Mouse (Mus musculus): Measurements from ENCODE around the gene Mrpl3. TPM values are rescaled to one million over a fixed set of nuclear protein-coding genes. Genes with fewer than 3 reads are reported as not detected.

Mrpl3 gene
- 109 and 123 TPM in 2 replicates for polyA plus RNA-seq (2016; fragmentation: Nextera tagmentation; extraction: Ambion mirVana)

DNA sequence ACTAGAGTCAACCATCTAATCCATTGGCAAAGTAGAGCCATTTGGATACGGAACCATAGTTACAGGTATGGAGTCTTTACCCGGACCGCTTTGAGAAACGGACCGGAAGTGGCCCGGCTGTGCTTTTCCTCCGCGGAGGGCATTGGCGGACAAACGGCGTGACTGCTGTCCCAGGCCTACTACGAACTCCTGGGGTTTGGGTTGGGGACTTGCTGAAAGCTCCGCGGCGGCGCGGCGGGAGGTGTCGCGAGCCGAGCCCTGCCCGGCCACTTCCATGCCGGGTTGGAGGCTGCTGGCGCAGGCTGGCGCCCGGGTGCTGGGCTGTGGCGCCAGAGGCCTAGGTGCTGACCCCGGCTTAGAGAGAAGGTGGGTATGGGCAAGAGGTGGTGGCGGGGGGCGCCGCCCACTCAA lies at the start of gene Mrpl3:
Gene Mrpl3 (plus strand): TSS at position 93 of the 411 bp plus-strand sequence.
- H3K4me3 ChIP-seq: peak within 1 kb of the TSS; percentile 84
- H3K36me3 ChIP-seq: peaks cover 35% of the 10 kb centered on the region
- DNase-seq (ENCODE audit: low spot score): peak; percentile 93
- H3K4me1 ChIP-seq: peaks cover 6% of the 10 kb centered on the region; the same call in 1 of the 2 replicates
- no peaks in the 10 kb centered on the region for H3K9me3 ChIP-seq (replicated peaks)
- H3K27ac ChIP-seq: peak within 1 kb of the TSS; percentile 94
- WGBS: under 1% methylated on average over 31 of the region's 31 CpGs
- no peaks in the 10 kb centered on the region for H3K27me3 ChIP-seq (ENCODE audit: low read depth, poor library complexity, severe bottlenecking)

DNA sequence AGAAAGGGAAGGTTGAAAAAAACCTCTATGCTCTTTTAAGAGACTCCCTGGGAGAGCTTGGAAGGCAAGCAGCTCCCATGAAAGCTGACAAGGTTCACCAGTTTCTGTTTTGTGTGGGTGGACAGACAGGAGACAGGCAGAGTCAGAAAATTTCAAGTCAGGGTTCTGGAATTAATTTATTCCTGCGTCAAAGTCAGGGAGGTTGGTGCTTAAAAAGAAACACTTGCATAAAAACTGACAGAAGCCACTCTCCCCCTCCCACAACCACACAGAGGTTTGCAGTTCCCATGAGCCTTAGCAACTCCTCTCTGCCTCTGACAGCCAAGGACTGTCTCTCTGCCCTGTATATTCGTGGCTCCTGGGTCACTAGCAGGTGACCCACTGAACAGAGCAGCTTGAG lies 42.3 kb upstream of the Mrpl3 start:
- no peak overlapping the region for H3K27ac ChIP-seq
- 0 out of 2 replicates have a peak, but pooled peaks cover 3% of the 10 kb centered on the region for H3K4me1 ChIP-seq
- no peak for DNase-seq (ENCODE audit: low spot score)
- no peaks in the 10 kb centered on the region for H3K36me3 ChIP-seq
- no peak overlapping the region for H3K4me3 ChIP-seq
- 42% methylated on average over 2 of the region's 2 CpGs for WGBS
- no peaks in the 10 kb centered on the region for H3K9me3 ChIP-seq (replicated peaks)
- H3K27me3 ChIP-seq (ENCODE audit: low read depth, poor library complexity, severe bottlenecking): no peaks in the 10 kb centered on the region

DNA sequence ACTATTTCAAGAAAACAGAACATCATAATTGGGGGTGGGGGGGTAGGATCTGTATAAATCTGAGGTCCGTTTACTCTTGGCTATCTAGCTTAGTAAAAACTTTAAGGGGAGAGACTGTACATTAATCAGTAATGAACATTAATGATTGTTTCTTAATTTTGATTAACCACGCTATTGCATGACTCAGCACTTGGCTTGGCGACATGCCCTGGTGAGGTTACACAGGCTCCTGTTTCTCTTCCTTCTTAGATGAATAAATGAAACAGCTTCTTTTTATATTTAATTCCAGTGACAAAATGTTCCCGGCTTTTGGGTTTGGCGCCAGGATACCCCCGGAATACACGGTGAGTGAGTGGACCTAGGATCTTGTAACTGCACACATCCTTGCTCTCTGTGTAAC lies 34.9 kb upstream of the Mrpl3 start:
- Histone ChIP-seq H3K4me1 (no peaks in the 10 kb centered on the region), H3K27me3 (ENCODE audit: low read depth, poor library complexity, severe bottlenecking) (no peaks in the 10 kb centered on the region), H3K27ac (no peak overlapping the region), H3K36me3 (no peaks in the 10 kb centered on the region), H3K4me3 (no peak overlapping the region), H3K9me3 (replicated peaks) (no peaks in the 10 kb centered on the region)
- DNase-seq (ENCODE audit: low spot score): no peak
- 97% methylated on average over 7 of the region's 7 CpGs for WGBS

DNA sequence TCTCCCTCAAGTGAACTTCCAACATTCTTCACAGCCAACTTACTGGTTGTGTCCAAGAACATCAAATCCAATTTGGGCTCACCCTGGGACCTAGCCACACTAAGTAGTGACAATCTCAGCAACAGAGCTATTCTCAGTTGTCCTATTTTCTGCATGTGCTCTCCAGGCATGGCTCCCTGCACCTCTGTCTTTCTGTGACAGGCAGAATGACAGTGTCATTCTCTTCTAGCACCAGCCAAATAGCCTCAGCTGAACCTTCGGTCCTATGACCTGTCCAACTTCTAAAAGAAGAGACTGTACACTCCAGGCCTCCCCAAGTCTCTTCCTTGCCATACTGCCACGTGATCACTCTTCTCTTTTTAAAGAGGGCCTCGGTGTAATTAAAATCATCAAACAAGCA lies 24.7 kb upstream of the Mrpl3 start:
- Histone ChIP-seq H3K27me3 (ENCODE audit: low read depth, poor library complexity, severe bottlenecking) (no peaks in the 10 kb centered on the region), H3K9me3 (replicated peaks) (no peaks in the 10 kb centered on the region), H3K4me3 (no peak overlapping the region), H3K36me3 (no peaks in the 10 kb centered on the region), H3K4me1 (no peaks in the 10 kb centered on the region), H3K27ac (no peak overlapping the region)
- no peak for DNase-seq (ENCODE audit: low spot score)
- 77% methylated on average over 3 of the region's 3 CpGs for WGBS

DNA sequence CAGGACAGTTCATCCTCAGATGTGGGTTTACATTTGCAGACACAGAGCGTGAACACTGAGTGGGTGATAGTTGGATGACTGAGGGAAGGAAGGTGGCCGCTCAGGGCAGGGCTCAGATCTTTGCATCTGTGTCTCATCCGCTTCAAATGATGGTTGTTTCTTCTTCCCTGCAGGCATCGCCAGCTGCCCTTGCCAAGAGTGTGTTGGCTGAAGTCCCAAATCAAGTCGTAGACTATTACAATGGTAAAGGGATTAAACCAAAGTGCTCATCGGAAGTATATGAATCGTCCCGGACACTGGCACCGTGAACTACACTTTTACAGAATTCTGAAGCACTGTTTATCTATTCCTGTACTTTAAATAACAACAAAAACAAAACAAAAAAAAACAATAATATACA lies 20.5 kb upstream of the Mrpl3 start:
- no peaks in the 10 kb centered on the region for H3K4me1 ChIP-seq
- WGBS: 91% methylated on average over 9 of the region's 9 CpGs
- no peaks in the 10 kb centered on the region for H3K36me3 ChIP-seq
- H3K27ac ChIP-seq: no peak overlapping the region
- H3K4me3 ChIP-seq: no peak overlapping the region
- DNase-seq (ENCODE audit: low spot score): no peak
- H3K9me3 ChIP-seq (replicated peaks): no peaks in the 10 kb centered on the region
- no peaks in the 10 kb centered on the region for H3K27me3 ChIP-seq (ENCODE audit: low read depth, poor library complexity, severe bottlenecking)

DNA sequence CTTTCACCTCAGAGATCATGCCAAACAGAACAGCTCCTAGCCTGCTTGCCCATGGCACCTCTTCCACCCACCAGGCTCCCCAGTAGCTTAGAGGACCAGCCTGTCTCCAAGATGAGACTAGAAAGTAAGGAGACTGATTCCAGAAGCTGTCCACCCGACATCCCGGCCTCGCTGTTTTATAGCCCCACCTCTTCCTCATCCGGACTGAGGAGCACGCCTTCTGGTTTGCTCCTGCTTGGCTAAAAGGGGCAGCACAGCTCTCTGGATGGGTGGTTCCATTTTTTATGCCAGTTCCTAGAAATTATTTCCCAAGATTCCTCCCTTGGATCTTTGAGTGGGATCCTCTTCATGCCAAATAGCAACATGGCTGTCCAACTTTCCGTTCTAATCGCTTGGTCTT lies 19.4 kb upstream of the Mrpl3 start:
- Histone ChIP-seq H3K4me3 (no peak overlapping the region), H3K36me3 (no peaks in the 10 kb centered on the region), H3K4me1 (no peaks in the 10 kb centered on the region), H3K27me3 (ENCODE audit: low read depth, poor library complexity, severe bottlenecking) (no peaks in the 10 kb centered on the region), H3K27ac (no peak overlapping the region), H3K9me3 (replicated peaks) (no peaks in the 10 kb centered on the region)
- DNase-seq (ENCODE audit: low spot score): no peak
- 85% methylated on average over 7 of the region's 7 CpGs for WGBS

DNA sequence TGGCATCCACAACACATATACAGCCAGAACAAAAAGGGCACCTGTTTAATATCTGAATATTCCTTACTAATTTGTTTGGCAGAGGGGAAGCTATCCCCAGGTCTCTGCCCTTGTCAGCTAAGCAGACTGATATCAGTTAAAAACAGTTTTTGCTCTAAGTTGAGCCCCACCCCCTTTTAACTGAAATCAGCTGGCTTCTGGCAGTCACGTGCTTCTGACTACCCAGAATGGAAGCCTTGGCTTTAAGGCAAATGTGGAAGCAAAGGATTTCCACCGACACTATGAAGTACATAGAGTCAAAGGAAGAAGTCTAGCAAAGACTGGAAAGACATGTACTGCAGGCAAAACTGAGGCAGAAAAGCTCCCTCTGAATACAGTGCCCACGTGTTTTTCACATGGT lies 15.2 kb upstream of the Mrpl3 start:
- no peaks in the 10 kb centered on the region for H3K9me3 ChIP-seq (replicated peaks)
- H3K27me3 ChIP-seq (ENCODE audit: low read depth, poor library complexity, severe bottlenecking): no peaks in the 10 kb centered on the region
- 79% methylated on average over 3 of the region's 3 CpGs for WGBS
- no peak for DNase-seq (ENCODE audit: low spot score)
- H3K4me3 ChIP-seq: no peak overlapping the region
- no peak overlapping the region for H3K27ac ChIP-seq
- no peaks in the 10 kb centered on the region for H3K36me3 ChIP-seq
- no peaks in the 10 kb centered on the region for H3K4me1 ChIP-seq

DNA sequence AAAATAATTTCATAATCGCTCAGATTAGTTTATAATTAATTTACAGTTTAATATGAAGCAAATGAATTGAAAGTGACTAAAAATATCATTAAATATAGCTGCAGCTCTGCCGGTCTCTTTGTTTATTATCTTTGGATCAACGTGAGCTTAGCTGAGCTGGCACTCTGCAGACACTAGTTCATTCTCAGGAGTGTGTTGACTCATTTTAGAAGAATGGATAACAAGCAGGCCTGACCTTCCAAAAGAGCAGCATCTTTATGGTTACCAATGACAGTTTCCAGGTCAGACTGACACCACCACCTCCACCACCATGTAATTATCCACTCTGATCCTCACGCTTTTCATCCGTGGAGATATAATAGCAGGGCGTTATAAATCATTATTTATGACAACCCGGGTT lies 7.0 kb upstream of the Mrpl3 start:
- no peaks in the 10 kb centered on the region for H3K36me3 ChIP-seq
- H3K27ac ChIP-seq: no peak overlapping the region
- no peaks in the 10 kb centered on the region for H3K9me3 ChIP-seq (replicated peaks)
- no peak overlapping the region for H3K4me3 ChIP-seq
- no peak for DNase-seq (ENCODE audit: low spot score)
- WGBS: 85% methylated on average over 7 of the region's 7 CpGs
- no peaks in the 10 kb centered on the region for H3K4me1 ChIP-seq
- no peaks in the 10 kb centered on the region for H3K27me3 ChIP-seq (ENCODE audit: low read depth, poor library complexity, severe bottlenecking)

DNA sequence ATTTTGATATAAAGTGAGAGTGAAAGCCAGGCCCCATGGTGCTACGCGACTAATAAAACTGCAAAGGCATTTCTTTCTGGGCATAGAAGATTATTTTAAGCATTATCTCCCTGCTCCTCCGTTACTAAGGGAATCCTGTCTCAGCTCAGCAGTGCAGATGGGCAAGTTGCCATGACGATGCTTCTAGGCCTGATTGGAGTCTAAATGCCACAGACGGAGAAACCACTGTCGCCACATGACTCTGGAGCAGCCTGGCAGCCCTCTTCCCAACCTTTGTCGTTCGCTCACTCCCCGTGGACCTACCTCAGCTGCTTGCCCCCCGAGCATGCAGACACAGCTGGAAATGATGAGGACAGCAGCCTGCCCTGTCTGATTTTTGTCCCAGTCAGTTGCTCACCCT lies 4.7 kb upstream of the Mrpl3 start:
- no peak overlapping the region for H3K4me3 ChIP-seq
- H3K36me3 ChIP-seq: no peaks in the 10 kb centered on the region
- no peaks in the 10 kb centered on the region for H3K9me3 ChIP-seq (replicated peaks)
- WGBS: 75% methylated on average over 10 of the region's 10 CpGs
- no peak for DNase-seq (ENCODE audit: low spot score)
- H3K4me1 ChIP-seq: no peaks in the 10 kb centered on the region
- no peaks in the 10 kb centered on the region for H3K27me3 ChIP-seq (ENCODE audit: low read depth, poor library complexity, severe bottlenecking)
- H3K27ac ChIP-seq: no peak overlapping the region

DNA sequence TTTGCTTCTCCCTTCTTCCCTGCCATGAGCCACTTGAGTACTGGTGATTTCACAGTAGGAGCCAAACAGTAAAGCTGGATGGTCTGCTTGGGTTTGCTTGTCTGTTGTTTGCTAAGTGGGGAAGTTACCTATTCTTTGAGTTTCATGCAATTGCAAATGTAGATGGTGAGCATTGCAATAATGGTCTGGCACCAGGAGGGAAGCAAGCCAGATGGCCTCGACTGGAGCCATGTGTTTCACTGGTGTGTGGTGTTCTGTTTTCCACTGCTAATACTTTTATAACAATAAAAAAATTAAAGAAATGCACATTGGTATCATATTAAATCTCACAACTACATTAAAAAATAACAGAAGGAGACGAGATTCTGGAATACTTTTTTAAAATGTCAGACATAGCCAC lies 3.4 kb upstream of the Mrpl3 start:
- Histone ChIP-seq H3K4me3 (no peak overlapping the region), H3K9me3 (replicated peaks) (no peaks in the 10 kb centered on the region), H3K27me3 (ENCODE audit: low read depth, poor library complexity, severe bottlenecking) (no peaks in the 10 kb centered on the region), H3K36me3 (peaks cover 2% of the 10 kb centered on the region; the same call in 1 of the 2 replicates), H3K4me1 (peaks cover 6% of the 10 kb centered on the region; the same call in 1 of the 2 replicates), H3K27ac (no peak overlapping the region)
- DNase-seq (ENCODE audit: low spot score): no peak
- WGBS: 63% methylated on average over 2 of the region's 2 CpGs

DNA sequence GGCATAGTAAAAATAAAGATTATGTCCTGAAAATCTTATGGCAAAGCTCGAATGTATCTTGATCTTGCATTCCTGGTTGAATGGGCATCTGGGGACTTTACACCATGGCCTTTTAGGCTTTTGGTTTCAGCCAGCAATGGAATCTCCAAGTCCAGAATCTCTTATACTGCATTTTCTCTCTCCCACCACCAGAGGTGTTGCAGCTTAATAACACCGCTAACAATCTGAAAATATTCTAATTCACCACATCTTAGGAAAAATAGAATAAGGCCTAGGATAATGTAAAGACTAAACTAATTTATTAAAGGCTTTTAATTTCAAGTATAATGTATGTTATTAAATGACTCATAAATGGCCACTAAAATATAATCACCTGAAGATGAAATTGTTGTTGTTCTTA lies 2.8 kb upstream of the Mrpl3 start:
- no peaks in the 10 kb centered on the region for H3K27me3 ChIP-seq (ENCODE audit: low read depth, poor library complexity, severe bottlenecking)
- H3K27ac ChIP-seq: no peak overlapping the region
- H3K9me3 ChIP-seq (replicated peaks): no peaks in the 10 kb centered on the region
- peaks cover 7% of the 10 kb centered on the region for H3K36me3 ChIP-seq
- WGBS: 69% methylated on average over 2 of the region's 2 CpGs
- no peak for DNase-seq (ENCODE audit: low spot score)
- no peak overlapping the region for H3K4me3 ChIP-seq
- H3K4me1 ChIP-seq: peaks cover 6% of the 10 kb centered on the region; the same call in 1 of the 2 replicates

DNA sequence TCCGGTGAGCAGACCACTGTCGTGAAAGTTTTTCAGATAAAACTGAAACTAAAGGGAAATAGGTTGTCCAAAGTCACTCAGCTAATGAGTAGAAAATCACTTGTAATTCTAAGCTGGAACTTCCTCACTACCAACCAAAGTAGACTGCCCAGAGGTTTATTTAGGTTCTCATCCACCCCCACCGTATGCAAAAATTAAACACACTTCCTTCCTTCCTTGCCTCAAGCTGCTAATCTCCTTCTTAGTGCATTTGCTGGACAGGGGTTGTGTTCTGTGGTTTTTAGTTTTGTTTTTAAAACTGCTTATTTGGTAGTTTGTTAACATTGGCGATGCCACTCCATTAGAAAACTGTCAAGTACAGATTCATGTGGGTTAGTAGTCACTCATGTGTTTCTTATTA lies 773 bp downstream of the Mrpl3 start:
- H3K27me3 ChIP-seq (ENCODE audit: low read depth, poor library complexity, severe bottlenecking): no peaks in the 10 kb centered on the region
- no peaks in the 10 kb centered on the region for H3K9me3 ChIP-seq (replicated peaks)
- peaks cover 41% of the 10 kb centered on the region for H3K36me3 ChIP-seq
- H3K4me3 ChIP-seq: peak overlapping the region; percentile 84
- WGBS: 57% methylated on average over 4 of the region's 4 CpGs
- no peak for DNase-seq (ENCODE audit: low spot score)
- H3K4me1 ChIP-seq: peaks cover 6% of the 10 kb centered on the region; the same call in 1 of the 2 replicates
- H3K27ac ChIP-seq: peak overlapping the region; percentile 94; the same call in 1 of the 2 replicates

DNA sequence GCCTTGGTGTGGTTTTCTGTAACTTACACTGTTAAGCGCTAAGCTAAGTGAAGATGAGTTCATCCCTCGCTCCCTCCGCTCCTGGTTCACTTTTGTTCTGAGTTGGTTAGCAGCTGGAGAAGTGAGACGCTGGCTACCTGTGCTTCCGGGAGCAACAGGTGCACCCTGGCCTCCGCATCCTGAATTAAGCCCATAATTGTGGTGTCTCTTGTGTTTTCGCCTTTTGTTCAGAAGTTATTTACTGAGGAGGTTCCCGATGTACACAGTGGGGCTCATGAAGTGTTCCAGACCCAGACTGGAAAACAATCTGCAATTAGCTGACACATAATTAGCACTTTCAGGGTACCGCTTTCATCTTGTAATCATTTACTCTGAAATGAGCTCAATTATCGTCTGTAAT lies 16.1 kb downstream of the Mrpl3 start:
- no peak for DNase-seq (ENCODE audit: low spot score)
- no peaks in the 10 kb centered on the region for H3K9me3 ChIP-seq (replicated peaks)
- H3K27ac ChIP-seq: no peak overlapping the region
- H3K36me3 ChIP-seq: peaks cover 87% of the 10 kb centered on the region
- H3K27me3 ChIP-seq (ENCODE audit: low read depth, poor library complexity, severe bottlenecking): no peaks in the 10 kb centered on the region
- WGBS: 95% methylated on average over 10 of the region's 10 CpGs
- H3K4me3 ChIP-seq: no peak overlapping the region
- no peaks in the 10 kb centered on the region for H3K4me1 ChIP-seq
